Mouse (Mus musculus): ENCODE results near the gene Tmub1. TPM values are rescaled to one million over a fixed set of nuclear protein-coding genes. Genes with fewer than 3 reads are reported as not detected.

Gene Tmub1
- polyA plus RNA-seq, 1 experiment from 2014 or later = 19.6 TPM

- H3K4me2 ChIP-seq (ENCODE audit: low read depth, low read length) = no peak overlapping the region
- no peak overlapping the region for H3K9ac ChIP-seq (ENCODE audit: low read length)
- no peaks in the 10 kb centered on the region for H3K27me3 ChIP-seq (ENCODE audit: control insufficient read depth, insufficient read depth, low read depth, low read length)
- no peak overlapping the region for H3K27ac ChIP-seq (ENCODE audit: low read length)
- no peaks in the 10 kb centered on the region for H3K9me3 ChIP-seq (ENCODE audit: control insufficient read depth, low read length)
- H3K4me3 ChIP-seq (ENCODE audit: low read length) = no peak overlapping the region
- H3K36me3 ChIP-seq (ENCODE audit: control insufficient read depth, insufficient read depth, low read length) = peaks cover 4% of the 10 kb centered on the region; the same call in 1 of the 2 replicates
- WGBS = 85% methylated on average over 9 of the region's 9 CpGs
- H3K4me1 ChIP-seq (replicated peaks; ENCODE audit: control insufficient read depth, insufficient read depth, low read length) = peaks cover 9% of the 10 kb centered on the region
- ATAC-seq (ENCODE audit: low read depth) = no peak
Measured at GRCm38 (mm10) chr5:24420381-24420780, 27.3 kb downstream of the Tmub1 start.

GRCm38 (mm10) chr5:24417587-24417986 lies 30.1 kb downstream of the Tmub1 start:
- Histone ChIP-seq H3K4me2 (ENCODE audit: low read depth, low read length) (no peak overlapping the region), H3K4me3 (ENCODE audit: low read length) (no peak overlapping the region), H3K4me1 (replicated peaks; ENCODE audit: control insufficient read depth, insufficient read depth, low read length) (peaks cover 6% of the 10 kb centered on the region), H3K36me3 (ENCODE audit: control insufficient read depth, insufficient read depth, low read length) (peaks cover 4% of the 10 kb centered on the region; the same call in 1 of the 2 replicates), H3K27me3 (ENCODE audit: control insufficient read depth, insufficient read depth, low read depth, low read length) (no peaks in the 10 kb centered on the region), H3K27ac (ENCODE audit: low read length) (no peak overlapping the region), H3K9me3 (ENCODE audit: control insufficient read depth, low read length) (no peaks in the 10 kb centered on the region), H3K9ac (ENCODE audit: low read length) (no peak overlapping the region)
- ATAC-seq (ENCODE audit: low read depth) = no peak
- 83% methylated on average over 10 of the region's 10 CpGs for WGBS

- H3K4me1 ChIP-seq (replicated peaks; ENCODE audit: control insufficient read depth, insufficient read depth, low read length) = 0 out of 2 replicates have a peak, but pooled peaks cover 4% of the 10 kb centered on the region
- no peak overlapping the region for H3K9ac ChIP-seq (ENCODE audit: low read length)
- no peaks in the 10 kb centered on the region for H3K9me3 ChIP-seq (ENCODE audit: control insufficient read depth, low read length)
- no peaks in the 10 kb centered on the region for H3K27me3 ChIP-seq (ENCODE audit: control insufficient read depth, insufficient read depth, low read depth, low read length)
- H3K4me3 ChIP-seq (ENCODE audit: low read length) = no peak overlapping the region
- H3K27ac ChIP-seq (ENCODE audit: low read length) = no peak overlapping the region
- H3K36me3 ChIP-seq (ENCODE audit: control insufficient read depth, insufficient read depth, low read length) = peaks cover 4% of the 10 kb centered on the region; the same call in 1 of the 2 replicates
- peak overlapping the region; percentile 31; the same call in 1 of the 2 replicates for H3K4me2 ChIP-seq (ENCODE audit: low read depth, low read length)
- ATAC-seq (ENCODE audit: low read depth) = peak; percentile 73
- WGBS = 3% methylated on average over 21 of the region's 21 CpGs
Measured at GRCm38 (mm10) chr5:24416222-24416736, 31.4 kb downstream of the Tmub1 start.

- H3K9me3 ChIP-seq (ENCODE audit: control insufficient read depth, low read length) = no peaks in the 10 kb centered on the region
- 72% methylated on average over 13 of the region's 13 CpGs for WGBS
- H3K27me3 ChIP-seq (ENCODE audit: control insufficient read depth, insufficient read depth, low read depth, low read length) = no peaks in the 10 kb centered on the region
- no peak for ATAC-seq (ENCODE audit: low read depth)
- no peak overlapping the region for H3K4me2 ChIP-seq (ENCODE audit: low read depth, low read length)
- no peak overlapping the region for H3K4me3 ChIP-seq (ENCODE audit: low read length)
- H3K9ac ChIP-seq (ENCODE audit: low read length) = no peak overlapping the region
- no peaks in the 10 kb centered on the region for H3K36me3 ChIP-seq (ENCODE audit: control insufficient read depth, insufficient read depth, low read length)
- 0 out of 2 replicates have a peak, but pooled peaks cover 4% of the 10 kb centered on the region for H3K4me1 ChIP-seq (replicated peaks; ENCODE audit: control insufficient read depth, insufficient read depth, low read length)
- no peak overlapping the region for H3K27ac ChIP-seq (ENCODE audit: low read length)
Measured at GRCm38 (mm10) chr5:24413938-24414337, 33.7 kb downstream of the Tmub1 start.

- H3K9ac ChIP-seq (ENCODE audit: low read length) = no peak within 1 kb of the TSS
- H3K4me3 ChIP-seq (ENCODE audit: low read length) = no peak within 1 kb of the TSS
- 0 out of 2 replicates have a peak, but pooled peaks cover 4% of the 10 kb centered on the region for H3K4me1 ChIP-seq (replicated peaks; ENCODE audit: control insufficient read depth, insufficient read depth, low read length)
- no peak for ATAC-seq (ENCODE audit: low read depth)
- no peak within 1 kb of the TSS for H3K27ac ChIP-seq (ENCODE audit: low read length)
- no peaks in the 10 kb centered on the region for H3K9me3 ChIP-seq (ENCODE audit: control insufficient read depth, low read length)
- no peak within 1 kb of the TSS for H3K4me2 ChIP-seq (ENCODE audit: low read depth, low read length)
- WGBS = 34% methylated on average over 11 of the region's 11 CpGs
- no peaks in the 10 kb centered on the region for H3K27me3 ChIP-seq (ENCODE audit: control insufficient read depth, insufficient read depth, low read depth, low read length)
- no peaks in the 10 kb centered on the region for H3K36me3 ChIP-seq (ENCODE audit: control insufficient read depth, insufficient read depth, low read length)
Measured at GRCm38 (mm10) chr5:24413042-24413693, 34.5 kb downstream of the Tmub1 start, which contains the start of gene Asic3. Gene Asic3, plus strand, starts transcription at chr5:24413392.

- Histone ChIP-seq H3K9ac (ENCODE audit: low read length) (no peak overlapping the region), H3K36me3 (ENCODE audit: control insufficient read depth, insufficient read depth, low read length) (no peaks in the 10 kb centered on the region), H3K27me3 (ENCODE audit: control insufficient read depth, insufficient read depth, low read depth, low read length) (no peaks in the 10 kb centered on the region), H3K4me2 (ENCODE audit: low read depth, low read length) (no peak overlapping the region), H3K9me3 (ENCODE audit: control insufficient read depth, low read length) (no peaks in the 10 kb centered on the region), H3K27ac (ENCODE audit: low read length) (no peak overlapping the region), H3K4me1 (replicated peaks; ENCODE audit: control insufficient read depth, insufficient read depth, low read length) (0 out of 2 replicates have a peak, but pooled peaks cover 4% of the 10 kb centered on the region), H3K4me3 (ENCODE audit: low read length) (no peak overlapping the region)
- WGBS = 81% methylated on average over 2 of the region's 2 CpGs
- no peak for ATAC-seq (ENCODE audit: low read depth)
Measured at GRCm38 (mm10) chr5:24412063-24412462, 35.6 kb downstream of the Tmub1 start.

GRCm38 (mm10) chr5:24409466-24409865 lies 38.2 kb downstream of the Tmub1 start:
- no peaks in the 10 kb centered on the region for H3K27me3 ChIP-seq (ENCODE audit: control insufficient read depth, insufficient read depth, low read depth, low read length)
- no peak overlapping the region for H3K27ac ChIP-seq (ENCODE audit: low read length)
- H3K9ac ChIP-seq (ENCODE audit: low read length) = no peak overlapping the region
- H3K4me3 ChIP-seq (ENCODE audit: low read length) = no peak overlapping the region
- WGBS = 72% methylated on average over 2 of the region's 2 CpGs
- H3K36me3 ChIP-seq (ENCODE audit: control insufficient read depth, insufficient read depth, low read length) = peaks cover 3% of the 10 kb centered on the region; the same call in 1 of the 2 replicates
- ATAC-seq (ENCODE audit: low read depth) = no peak
- H3K9me3 ChIP-seq (ENCODE audit: control insufficient read depth, low read length) = no peaks in the 10 kb centered on the region
- H3K4me2 ChIP-seq (ENCODE audit: low read depth, low read length) = no peak overlapping the region
- no peaks in the 10 kb centered on the region for H3K4me1 ChIP-seq (replicated peaks; ENCODE audit: control insufficient read depth, insufficient read depth, low read length)

- 82% methylated on average over 13 of the region's 13 CpGs for WGBS
- no peaks in the 10 kb centered on the region for H3K9me3 ChIP-seq (ENCODE audit: control insufficient read depth, low read length)
- no peak for ATAC-seq (ENCODE audit: low read depth)
Measured at GRCm38 (mm10) chr5:24408651-24409050, 39.0 kb downstream of the Tmub1 start.

GRCm38 (mm10) chr5:24405389-24405876 lies 42.2 kb downstream of the Tmub1 start:
- no peak overlapping the region for H3K4me2 ChIP-seq (ENCODE audit: low read depth, low read length)

More at GRCm38 (mm10) chr5:24408651-24409050, 39.0 kb downstream of the Tmub1 start:
- Histone ChIP-seq H3K4me3 (ENCODE audit: low read length) (no peak overlapping the region), H3K9ac (ENCODE audit: low read length) (no peak overlapping the region), H3K4me1 (replicated peaks; ENCODE audit: control insufficient read depth, insufficient read depth, low read length) (no peaks in the 10 kb centered on the region), H3K27me3 (ENCODE audit: control insufficient read depth, insufficient read depth, low read depth, low read length) (no peaks in the 10 kb centered on the region), H3K27ac (ENCODE audit: low read length) (no peak overlapping the region), H3K36me3 (ENCODE audit: control insufficient read depth, insufficient read depth, low read length) (peaks cover 3% of the 10 kb centered on the region; the same call in 1 of the 2 replicates), H3K4me2 (ENCODE audit: low read depth, low read length) (no peak overlapping the region)

More at GRCm38 (mm10) chr5:24405389-24405876, 42.2 kb downstream of the Tmub1 start:
- 58% methylated on average over 3 of the region's 3 CpGs for WGBS
- H3K4me3 ChIP-seq (ENCODE audit: low read length) = no peak overlapping the region
- H3K4me1 ChIP-seq (replicated peaks; ENCODE audit: control insufficient read depth, insufficient read depth, low read length) = no peaks in the 10 kb centered on the region
- no peaks in the 10 kb centered on the region for H3K9me3 ChIP-seq (ENCODE audit: control insufficient read depth, low read length)
- H3K36me3 ChIP-seq (ENCODE audit: control insufficient read depth, insufficient read depth, low read length) = peaks cover 9% of the 10 kb centered on the region
- H3K27me3 ChIP-seq (ENCODE audit: control insufficient read depth, insufficient read depth, low read depth, low read length) = no peaks in the 10 kb centered on the region
- no peak overlapping the region for H3K27ac ChIP-seq (ENCODE audit: low read length)
- ATAC-seq (ENCODE audit: low read depth) = no peak
- H3K9ac ChIP-seq (ENCODE audit: low read length) = no peak overlapping the region

All from lung, embryonic 16.5 days (tissue).